In genomic region chr5:64860900-64861470, GRCm38 (mm10) we compare ENCODE assay signal across 8 mouse cellular contexts. TPM values are rescaled to one million over a fixed set of nuclear protein-coding genes. Genes with fewer than 3 reads are reported as not detected.
DNase-seq lines count a peak whose midpoint lies in the region; ATAC-seq and TF ChIP-seq lines count a peak whose summit lies in the region.

No protein-coding gene starts in this region.

- TF ChIP-seq POLR2A in lung, adult 2 months (IDR thresholded peaks at IDR 0.05; ENCODE audit: borderline replicate concordance, extremely low read depth, low read depth, low read length): no peak

- no peak overlapping the region for H3K27ac ChIP-seq in forebrain, postnatal 0 days (ENCODE audit: low read depth, low read length)
- no peak overlapping the region for H3K27ac ChIP-seq in midbrain, embryonic 11.5 days (ENCODE audit: low read depth, low read length)

- ATAC-seq in erythroid progenitor cell, adult 5-6 weeks (replicated peaks; ENCODE audit: low FRiP score, poor library complexity, severe bottlenecking): 0 out of 2 replicates have a peak, but pooled peaks have one; percentile 26
- no peak for ATAC-seq in forebrain, postnatal 0 days
- no peak for ATAC-seq in midbrain, embryonic 11.5 days (ENCODE audit: low FRiP score)

- DNase-seq in lung, adult 2 months: no peak
- no peak for DNase-seq in lung, postnatal 25 days (ENCODE audit: low spot score)
- DNase-seq in large intestine, adult 2 months (ENCODE audit: low read depth, low spot score): peak; percentile 21
- peak; percentile 27 to 75 for DNase-seq in spleen, postnatal 10 days (ENCODE audit: low spot score in 2 of 2)
- DNase-seq in forebrain, postnatal 0 days: no peak
- no peak for DNase-seq in layer of hippocampus, postnatal 14 days (ENCODE audit: low spot score in 2 of 2)
- no peak for DNase-seq in midbrain, embryonic 11.5 days (ENCODE audit: low spot score, missing footprints)

- no peak for TF ChIP-seq CTCF in lung, adult 2 months (IDR thresholded peaks at IDR 0.05; ENCODE audit: insufficient read depth, low read length)
- TF ChIP-seq CTCF in forebrain, postnatal 0 days (IDR thresholded peaks at IDR 0.05; ENCODE audit: low read depth): no peak

- no peak overlapping the region for H3K9ac ChIP-seq in forebrain, postnatal 0 days
- H3K9ac ChIP-seq in midbrain, embryonic 11.5 days (ENCODE audit: low read length): no peak overlapping the region

- H3K36me3 ChIP-seq in forebrain, postnatal 0 days (ENCODE audit: insufficient read depth): no peaks in the 10 kb centered on the region
- no peaks in the 10 kb centered on the region for H3K36me3 ChIP-seq in midbrain, embryonic 11.5 days (ENCODE audit: control insufficient read depth, insufficient read depth, low read length)

- H3K4me2 ChIP-seq in forebrain, postnatal 0 days (ENCODE audit: low read depth): no peak overlapping the region
- H3K4me2 ChIP-seq in midbrain, embryonic 11.5 days: no peak overlapping the region

- peaks cover 19% of the 10 kb centered on the region for H3K4me1 ChIP-seq in lung, adult 2 months (ENCODE audit: control insufficient read depth, insufficient read depth, low read length)
- H3K4me1 ChIP-seq in forebrain, postnatal 0 days (ENCODE audit: insufficient read depth): peaks cover 7% of the 10 kb centered on the region; the same call in 1 of the 2 replicates
- H3K4me1 ChIP-seq in midbrain, embryonic 11.5 days (ENCODE audit: control insufficient read depth, insufficient read depth, low read length): no peaks in the 10 kb centered on the region

- peak overlapping the region; percentile 1 for H3K4me3 ChIP-seq in lung, adult 2 months (replicated peaks; ENCODE audit: extremely low read depth, low read depth, low read length)
- no peak overlapping the region for H3K4me3 ChIP-seq in forebrain, postnatal 0 days (ENCODE audit: low read depth, low read length)
- no peak overlapping the region for H3K4me3 ChIP-seq in midbrain, embryonic 11.5 days (ENCODE audit: low read depth, low read length)

- WGBS in lung, adult 2 months: 26% methylated on average over 5 of the region's 5 CpGs
- 10% methylated on average over 5 of the region's 5 CpGs for WGBS in large intestine, adult 2 months
- 76% methylated on average over 5 of the region's 5 CpGs for WGBS in forebrain, postnatal 0 days
- 63% methylated on average over 5 of the region's 5 CpGs for WGBS in midbrain, embryonic 11.5 days

- H3K9me3 ChIP-seq in forebrain, postnatal 0 days (ENCODE audit: low read length): 0 out of 2 replicates have a peak, but pooled peaks cover 4% of the 10 kb centered on the region
- no peaks in the 10 kb centered on the region for H3K9me3 ChIP-seq in midbrain, embryonic 11.5 days (ENCODE audit: control insufficient read depth, low read length)

- H3K27me3 ChIP-seq in forebrain, postnatal 0 days (ENCODE audit: insufficient read depth, low read length): no peaks in the 10 kb centered on the region
- no peaks in the 10 kb centered on the region for H3K27me3 ChIP-seq in midbrain, embryonic 11.5 days (ENCODE audit: control insufficient read depth, insufficient read depth, low read length)

RNA-seq across cellular contexts. Expression of gene Klf3, which starts 57.8 kb away (rescaled TPM):
- 113 and 129 TPM in 2 replicates for polyA plus RNA-seq in lung, adult 2 months (2012; rRNA removed)
- total RNA-seq in erythroid progenitor cell, adult 5-6 weeks (2015; ENCODE audit: low replicate concordance): 583 and 622 TPM in 2 replicates
- 406 and 427 TPM in 2 replicates for total RNA-seq in erythroid progenitor cell, adult 5-6 weeks (2017; ENCODE audit: low replicate concordance)
- polyA plus RNA-seq in large intestine, adult 2 months (2012; rRNA removed): 45.1 and 103 TPM in 2 replicates
- 10.1 and 14.8 TPM in 2 replicates for total RNA-seq in forebrain, postnatal 0 days (2014; rRNA removed)
- polyA plus RNA-seq in forebrain, postnatal 0 days (2015; fragmentation: Nextera tagmentation; extraction: Ambion mirVana): 29.7 and 33.7 TPM in 2 replicates
- 10 to 100 TPM; 46.4 TPM for total RNA-seq in layer of hippocampus, postnatal 14 days (2021)
- polyA plus RNA-seq in midbrain, embryonic 11.5 days (2014; fragmentation: Nextera tagmentation; extraction: Ambion mirVana): 34.8 and 37.7 TPM in 2 replicates

Comparison
In these comparisons a context has a peak if more than half of its experiments do, and no peak if none do; other contexts are left out.
1. DNase-seq: peak in large intestine, adult 2 months (single experiment) and spleen, postnatal 10 days (2 of 2); none in lung, adult 2 months (single experiment), lung, postnatal 25 days (single experiment), forebrain, postnatal 0 days (single experiment), layer of hippocampus, postnatal 14 days (0 of 2) and midbrain, embryonic 11.5 days (single experiment).